Mouse (Mus musculus): ENCODE measurements around the gene Dnpep. TPM values are rescaled to one million over a fixed set of nuclear protein-coding genes. Genes with fewer than 3 reads are reported as not detected.

Dnpep gene
- total RNA-seq, 2 experiments from 2014 or later, result 32.0 to 35.9 TPM

DNA sequence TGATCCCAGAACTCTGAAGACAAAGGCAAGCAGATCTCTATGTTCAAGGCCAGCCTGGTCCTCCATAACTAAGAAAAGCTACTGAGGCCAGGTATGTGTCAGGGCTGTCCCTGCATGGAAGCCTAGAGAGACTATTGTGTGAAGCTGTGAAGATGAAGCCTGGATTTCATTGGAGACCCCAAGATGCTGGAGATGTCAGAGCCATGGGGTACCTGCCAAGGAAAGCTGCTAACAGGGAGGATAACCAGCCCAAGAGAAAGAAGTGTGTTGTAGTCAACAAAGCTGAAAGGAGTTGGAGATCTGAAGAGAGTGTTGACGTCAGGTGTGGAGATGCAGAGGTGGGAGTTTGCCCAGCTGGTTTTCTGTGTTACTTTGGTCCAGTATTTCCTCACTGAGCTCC is 13.5 kb upstream of the Dnpep start:
- no peak for ATAC-seq (ENCODE audit: poor library complexity, severe bottlenecking)

DNA sequence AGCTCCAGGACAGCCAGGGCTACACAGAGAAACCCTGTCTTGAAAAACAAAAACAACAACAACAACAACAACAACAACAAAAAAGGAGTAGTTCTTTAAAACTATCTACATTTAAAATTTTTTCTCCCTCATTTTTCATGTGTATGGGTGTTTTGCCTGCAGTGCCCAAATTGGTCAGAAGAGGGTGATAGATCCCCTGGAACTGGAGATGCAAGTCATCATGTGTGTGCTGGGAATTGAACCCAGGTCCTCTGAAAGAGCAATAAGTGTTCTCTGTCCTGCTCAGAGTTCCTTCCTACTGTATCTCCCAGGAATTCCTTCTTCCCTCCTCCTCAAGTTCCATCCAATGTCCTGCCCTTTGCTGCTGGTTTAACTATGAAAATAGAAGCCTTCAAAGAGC is 9.7 kb upstream of the Dnpep start:
- ATAC-seq (ENCODE audit: poor library complexity, severe bottlenecking), result no peak

DNA sequence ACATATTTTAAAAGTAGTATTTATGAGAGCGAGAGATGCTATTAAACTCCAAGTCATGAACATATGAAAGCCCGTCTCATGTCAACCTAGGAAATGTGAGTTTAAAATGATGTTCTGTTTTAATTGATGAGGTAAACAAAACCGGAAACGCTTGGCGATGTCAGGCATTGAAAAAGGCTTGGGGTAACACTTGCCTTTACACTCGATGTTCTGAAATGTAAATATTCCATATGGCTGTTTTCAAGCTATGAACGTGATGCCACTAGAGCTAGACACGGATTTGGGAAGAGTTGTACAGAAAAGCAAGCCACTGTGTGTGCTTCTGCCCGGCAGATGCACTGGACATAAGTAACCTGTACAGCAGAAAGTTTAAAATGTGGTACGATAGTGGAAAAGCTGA is 1.4 kb upstream of the Dnpep start:
- ATAC-seq (ENCODE audit: poor library complexity, severe bottlenecking), result no peak

DNA sequence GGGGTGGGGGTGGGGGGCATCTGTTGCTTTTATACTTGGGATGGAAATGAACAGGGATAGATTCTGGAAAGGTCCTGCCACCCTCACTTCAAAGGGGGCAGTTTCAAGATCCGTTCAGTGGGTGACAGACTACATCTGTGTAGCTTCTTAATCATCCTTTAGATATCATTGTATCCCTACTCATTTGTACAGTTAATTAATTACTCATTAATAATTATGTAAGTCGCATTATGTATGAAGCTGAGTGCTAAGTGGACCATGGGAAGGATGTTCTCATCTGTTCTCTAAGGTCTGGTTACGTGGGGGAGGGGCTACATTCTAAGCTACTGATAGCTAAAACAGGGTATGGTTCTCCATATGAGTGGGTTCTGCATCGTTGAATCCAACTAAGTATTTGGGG is 946 bp upstream of the Dnpep start:
- no peak for ATAC-seq (ENCODE audit: poor library complexity, severe bottlenecking)

DNA sequence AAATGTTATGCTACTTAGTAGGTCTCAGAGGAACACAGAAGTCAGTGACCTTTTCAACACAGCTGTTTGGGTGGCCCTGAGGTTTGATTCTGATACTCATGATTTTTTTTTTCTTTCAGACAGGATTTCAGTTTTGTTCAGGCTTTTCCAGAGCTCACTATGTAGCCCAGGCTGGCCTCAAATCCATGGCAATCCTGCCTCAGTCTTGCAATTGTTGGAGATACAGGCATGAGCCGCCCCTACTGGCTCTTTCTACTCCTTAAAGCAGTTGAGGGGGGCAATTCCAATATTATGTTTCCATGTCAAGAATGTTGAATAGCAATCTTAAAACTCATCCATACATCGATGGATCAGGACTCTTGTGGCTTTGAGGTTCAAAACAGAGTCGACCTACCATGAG is 511 bp upstream of the Dnpep start:
- ATAC-seq (ENCODE audit: poor library complexity, severe bottlenecking), result no peak

DNA sequence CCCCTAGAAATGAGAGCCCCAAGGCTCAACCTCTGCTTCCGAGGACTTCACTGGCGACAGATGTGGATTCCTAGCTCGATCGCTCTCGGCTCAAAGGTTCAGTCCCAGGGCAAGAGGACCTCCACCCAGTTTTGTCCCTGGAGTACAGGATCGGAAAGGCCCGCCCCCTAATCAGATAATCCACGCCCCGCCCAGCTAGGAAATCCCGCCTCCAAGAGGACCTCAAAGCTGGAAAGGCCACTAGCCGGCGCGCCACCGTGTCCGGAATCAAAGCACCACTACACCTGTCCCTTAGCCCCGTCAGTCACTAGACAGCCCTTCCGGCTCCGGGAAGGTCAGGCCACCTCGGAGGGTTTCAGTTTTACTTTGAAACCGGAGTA is 939 bp downstream of the Dnpep start:
- ATAC-seq (ENCODE audit: poor library complexity, severe bottlenecking), result peak; percentile 23

DNA sequence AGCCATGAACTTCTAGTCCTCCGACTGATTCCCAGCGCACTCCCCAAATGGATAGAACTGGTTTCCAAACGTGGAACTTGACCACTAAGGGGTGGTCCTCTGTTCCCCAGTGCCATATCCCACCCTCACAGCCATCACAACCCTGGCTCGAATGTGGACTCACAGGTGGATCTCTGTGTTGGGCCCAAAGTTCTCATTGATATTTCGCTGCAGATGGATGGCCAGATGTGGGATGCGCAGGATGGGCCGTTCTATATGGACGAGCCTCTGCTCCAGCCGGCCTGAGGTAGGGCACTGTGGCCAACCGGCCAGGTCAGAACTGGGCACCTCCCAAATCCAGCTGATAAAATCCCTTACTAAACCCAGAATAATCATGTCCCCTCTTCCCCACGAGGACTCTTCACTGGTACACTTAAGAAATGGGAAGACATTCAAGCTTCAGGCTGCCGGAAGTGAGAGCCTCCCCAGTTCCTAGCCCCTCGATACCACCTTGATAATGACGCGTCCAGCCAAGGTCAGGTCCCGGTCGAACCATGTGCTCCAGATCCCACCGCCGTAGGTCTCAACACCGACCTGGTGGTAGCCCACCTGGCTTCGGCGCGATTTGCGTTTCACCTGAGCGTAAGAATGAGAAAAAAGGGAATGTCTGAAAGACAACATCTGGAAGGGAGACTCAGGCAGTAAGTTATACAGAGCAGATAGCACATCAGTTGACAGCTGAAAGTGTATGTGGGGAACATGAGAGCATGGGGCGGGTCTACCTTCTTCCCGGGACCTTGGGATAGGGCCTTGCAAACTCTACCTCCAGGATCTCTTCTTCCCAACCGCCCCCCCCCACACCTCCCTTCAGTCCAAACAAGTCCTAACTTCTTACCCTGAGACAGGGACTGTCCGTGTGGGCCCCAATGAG is 2.1 kb downstream of the Dnpep start:
- ATAC-seq (ENCODE audit: poor library complexity, severe bottlenecking), result no peak

DNA sequence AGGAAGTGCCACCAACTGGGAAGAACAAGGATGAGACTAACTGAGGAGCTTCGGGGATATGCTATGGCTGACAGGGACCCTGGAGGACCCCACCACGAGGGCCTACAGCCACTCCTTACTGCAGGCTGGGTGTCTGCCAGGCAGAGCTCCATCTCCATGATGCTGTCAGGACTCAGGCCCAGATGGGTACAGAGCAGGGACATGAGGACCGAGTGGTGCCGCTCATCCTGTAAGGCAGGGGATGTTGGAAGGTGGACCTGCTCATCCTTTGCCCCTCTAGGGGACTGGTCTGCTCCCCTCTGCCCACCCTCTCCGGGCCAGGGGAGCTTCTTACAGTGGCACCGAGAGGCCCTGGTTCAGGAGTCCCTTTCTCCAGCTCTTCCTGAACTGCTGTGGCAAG is 2.8 kb downstream of the Dnpep start:
- ATAC-seq (ENCODE audit: poor library complexity, severe bottlenecking), result no peak

DNA sequence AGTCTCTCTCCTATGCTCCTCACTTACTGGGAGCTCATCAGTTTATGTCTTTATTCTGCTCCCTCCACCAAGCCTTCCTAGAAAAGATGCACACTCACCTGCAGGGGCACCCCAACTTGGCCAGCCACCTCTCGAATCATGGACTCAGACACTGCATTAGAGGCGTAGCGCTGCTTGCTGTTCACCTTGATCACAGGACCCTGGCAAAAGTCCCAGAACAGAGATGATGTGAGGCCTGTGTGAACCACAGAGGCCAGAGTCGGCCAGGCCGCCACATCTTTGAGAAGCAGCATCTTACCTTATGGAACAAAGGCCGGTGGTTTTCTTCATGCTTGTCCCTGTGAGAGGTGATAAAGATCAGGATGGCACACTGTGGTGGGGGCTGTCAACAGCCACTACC is 6.1 kb downstream of the Dnpep start:
- ATAC-seq (ENCODE audit: poor library complexity, severe bottlenecking), result no peak

DNA sequence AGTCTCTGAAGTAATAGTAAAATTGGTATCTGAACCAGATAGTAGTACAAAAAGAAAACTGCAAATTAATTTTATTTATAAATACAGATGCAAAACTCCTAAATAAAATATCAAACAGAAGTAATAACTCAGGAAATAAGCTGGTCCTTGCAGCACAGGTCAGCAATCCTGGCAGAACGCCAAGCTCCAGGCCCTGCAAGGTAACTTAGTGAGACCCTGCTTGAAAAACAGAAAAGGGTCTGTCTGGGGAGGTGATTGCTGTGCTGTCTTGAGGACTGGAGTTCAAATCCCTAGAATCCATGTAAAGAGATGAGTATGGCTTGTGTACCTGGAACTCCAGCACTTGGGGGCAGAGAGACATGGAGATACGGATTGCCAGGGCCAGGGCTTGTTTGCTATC is 13.1 kb downstream of the Dnpep start:
- ATAC-seq (ENCODE audit: poor library complexity, severe bottlenecking), result no peak

DNA sequence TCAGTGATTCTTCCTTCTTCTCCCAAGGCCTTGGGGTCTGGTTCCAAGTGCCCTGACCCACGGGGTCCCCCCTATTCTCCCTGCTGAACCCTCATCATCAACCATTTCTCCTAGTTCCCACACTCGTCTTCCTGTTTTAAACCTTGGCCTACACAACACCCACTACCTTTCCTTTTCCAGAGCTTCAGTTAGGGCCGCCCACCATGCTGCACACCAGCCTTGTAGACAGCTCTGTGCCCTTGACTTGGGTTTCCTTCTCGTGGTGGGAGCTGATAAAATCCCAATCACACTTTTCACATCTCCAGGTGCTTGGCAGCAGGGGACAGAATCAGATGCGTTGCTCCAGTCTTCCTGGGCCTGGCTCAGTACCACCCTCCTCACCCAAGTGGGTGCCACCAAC is 23.5 kb downstream of the Dnpep start:
- no peak for ATAC-seq (ENCODE audit: poor library complexity, severe bottlenecking)

DNA sequence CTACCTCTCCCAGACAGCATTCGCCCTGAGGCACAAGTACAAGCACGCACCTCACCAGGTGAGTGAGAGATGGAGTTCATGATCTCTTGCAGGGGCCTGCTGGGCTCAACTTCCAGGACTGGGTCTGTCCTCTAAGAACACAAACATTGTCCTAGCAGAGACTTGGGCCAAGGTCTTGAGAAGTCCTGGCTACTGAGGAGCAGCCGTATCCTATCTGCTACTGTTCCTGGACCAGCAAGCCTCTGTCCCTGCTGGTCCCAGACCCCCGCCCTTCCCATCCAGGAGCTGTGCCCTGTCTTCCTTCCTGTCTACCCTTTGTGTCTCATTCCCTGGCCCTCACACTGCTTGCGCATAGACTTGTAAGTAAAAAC is 24.5 kb downstream of the Dnpep start:
- no peak for ATAC-seq (ENCODE audit: poor library complexity, severe bottlenecking)

DNA sequence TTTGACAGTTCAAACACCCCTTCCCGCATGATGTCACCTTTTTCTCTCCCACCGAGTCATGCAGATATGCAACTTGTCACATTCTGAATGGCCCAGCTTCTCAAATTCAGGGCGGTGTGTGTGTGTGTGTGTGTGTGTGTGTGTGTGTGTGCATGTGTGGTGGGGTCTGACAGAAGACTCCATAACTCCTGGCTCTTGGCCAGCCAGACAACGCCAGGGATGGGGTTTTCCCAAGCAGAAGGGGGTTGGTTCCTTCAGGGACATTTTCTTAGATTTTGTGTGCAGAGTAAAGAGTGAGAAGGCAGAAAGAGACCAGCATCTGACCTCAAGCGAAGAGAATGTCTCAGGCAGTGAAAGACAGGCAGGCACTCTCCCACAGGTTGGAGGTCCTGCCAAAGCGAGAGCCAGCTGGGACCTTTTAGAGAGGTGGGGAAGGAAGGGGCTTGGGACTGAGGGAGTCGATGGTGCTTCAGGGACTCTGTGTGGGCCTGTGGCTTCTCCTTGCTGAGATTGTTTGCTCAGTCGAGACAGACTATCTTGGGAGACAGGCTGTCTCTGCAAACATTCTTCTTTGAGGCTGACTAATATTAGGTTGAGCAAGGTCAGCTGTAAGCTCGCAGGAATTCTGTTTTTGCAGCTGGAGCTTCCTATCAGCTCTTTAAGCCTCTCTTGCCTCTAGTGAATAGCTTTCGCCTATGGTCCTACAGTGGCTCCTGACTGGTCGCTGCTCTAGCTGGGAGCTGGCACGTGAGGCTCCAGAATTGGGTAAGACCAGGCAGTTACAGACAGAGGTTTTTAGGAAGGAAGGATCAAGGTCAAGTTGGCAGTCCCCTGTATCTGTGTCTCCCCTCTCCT is 25.1 kb downstream of the Dnpep start:
- no peak for ATAC-seq (ENCODE audit: poor library complexity, severe bottlenecking)

DNA sequence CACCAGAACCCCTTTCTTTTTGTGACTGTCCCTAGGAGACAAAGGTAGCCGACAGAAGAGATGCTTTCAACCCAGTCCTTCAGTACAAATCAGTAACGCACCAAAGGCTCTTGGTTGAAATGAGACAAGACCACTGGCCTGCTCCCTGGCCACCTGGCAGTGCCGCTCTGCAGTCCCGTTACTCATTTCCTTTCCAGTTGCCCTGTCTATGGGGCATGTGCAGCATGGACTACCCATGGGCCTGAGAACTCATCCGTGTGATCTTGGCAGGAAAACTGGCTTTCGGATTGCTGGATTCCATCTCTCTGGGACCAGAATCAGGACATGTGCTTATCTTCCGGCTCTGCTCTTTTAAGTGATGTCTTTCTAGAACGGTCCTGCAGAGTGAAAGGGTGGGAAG is 26.5 kb downstream of the Dnpep start:
- ATAC-seq (ENCODE audit: poor library complexity, severe bottlenecking), result no peak

DNA sequence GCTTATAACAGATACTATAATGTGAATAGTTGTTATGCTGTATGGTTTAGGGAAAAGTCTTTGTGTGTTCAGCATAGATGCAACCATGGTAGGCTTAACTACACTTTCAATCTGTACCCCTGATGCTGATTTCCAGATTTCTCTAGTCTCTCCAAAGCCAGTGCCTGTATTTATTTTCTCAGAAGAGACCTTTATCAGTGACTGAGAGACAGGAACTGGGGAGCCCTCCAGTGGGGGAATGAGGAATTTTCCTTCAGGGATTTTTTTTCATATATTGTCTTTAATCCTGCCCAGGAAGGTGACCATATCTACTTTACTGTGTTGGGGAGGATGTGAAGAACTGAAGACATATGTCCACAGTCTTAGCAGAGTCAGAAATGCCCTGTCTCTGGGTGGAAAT is 27.2 kb downstream of the Dnpep start:
- ATAC-seq (ENCODE audit: poor library complexity, severe bottlenecking), result no peak

DNA sequence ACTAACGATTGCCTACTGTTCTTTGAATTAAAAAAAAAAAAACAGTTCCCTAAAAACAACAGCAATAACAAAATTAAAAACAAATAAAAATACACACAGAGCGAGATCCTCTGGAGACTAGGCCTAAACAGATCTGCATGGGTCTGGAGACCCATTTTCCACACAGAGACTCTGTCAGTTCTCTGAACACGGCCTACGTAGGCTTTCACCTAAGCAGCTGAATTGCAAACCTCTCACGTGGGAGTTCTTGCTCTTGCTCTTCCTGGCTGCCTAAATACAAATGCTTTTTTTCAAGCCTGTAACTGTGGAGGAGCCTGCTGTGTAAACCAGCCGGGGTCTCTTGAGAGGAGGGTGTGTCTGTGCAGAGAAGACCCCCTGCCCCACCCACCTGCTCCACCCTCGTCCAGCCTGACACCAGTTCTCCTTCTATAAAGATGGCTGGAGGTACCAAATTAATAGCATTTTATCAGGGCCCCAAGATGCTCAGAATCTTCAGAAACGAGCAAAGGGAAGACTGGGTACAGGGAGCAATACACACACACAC is 27.8 kb downstream of the Dnpep start:
- no peak for ATAC-seq (ENCODE audit: poor library complexity, severe bottlenecking)

DNA sequence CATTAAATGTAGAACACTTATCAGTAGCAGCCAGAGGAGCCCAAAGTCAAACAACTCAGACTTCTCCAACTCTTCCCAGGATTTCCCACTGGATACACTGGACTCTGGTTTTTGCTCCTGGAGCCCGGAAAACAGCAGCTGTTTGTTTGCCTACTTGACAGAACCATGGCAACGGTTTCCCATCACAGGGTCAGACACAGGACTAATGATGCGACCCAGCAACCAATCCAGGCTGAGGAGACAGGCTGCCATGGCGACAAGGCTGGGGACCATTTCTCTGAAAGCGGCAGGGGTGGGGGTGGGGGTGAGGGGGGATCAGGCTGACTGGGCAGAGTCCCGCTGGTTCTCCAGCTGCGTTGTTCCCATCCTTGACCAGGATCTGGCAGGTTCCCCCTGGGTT is 28.4 kb downstream of the Dnpep start:
- ATAC-seq (ENCODE audit: poor library complexity, severe bottlenecking), result no peak

DNA sequence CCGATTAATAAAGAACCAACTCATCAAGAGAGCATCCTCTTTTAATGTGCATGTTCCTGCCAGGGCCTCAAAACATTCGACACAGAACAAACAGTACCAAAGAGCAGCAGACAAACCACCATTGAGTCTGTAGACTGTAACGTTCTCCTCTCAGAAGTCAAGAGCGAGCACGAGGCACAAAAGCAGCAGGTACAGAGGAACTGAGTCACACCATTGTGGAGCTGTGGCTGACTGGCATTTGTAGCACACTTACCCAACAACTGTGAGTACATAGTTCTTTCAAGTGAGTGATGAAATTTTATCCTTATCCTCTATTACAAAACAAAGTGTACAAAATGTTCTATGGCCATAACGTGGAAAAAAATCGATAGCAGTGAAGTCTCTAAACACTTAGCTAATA is 32.9 kb downstream of the Dnpep start:
- no peak for ATAC-seq (ENCODE audit: poor library complexity, severe bottlenecking)

DNA sequence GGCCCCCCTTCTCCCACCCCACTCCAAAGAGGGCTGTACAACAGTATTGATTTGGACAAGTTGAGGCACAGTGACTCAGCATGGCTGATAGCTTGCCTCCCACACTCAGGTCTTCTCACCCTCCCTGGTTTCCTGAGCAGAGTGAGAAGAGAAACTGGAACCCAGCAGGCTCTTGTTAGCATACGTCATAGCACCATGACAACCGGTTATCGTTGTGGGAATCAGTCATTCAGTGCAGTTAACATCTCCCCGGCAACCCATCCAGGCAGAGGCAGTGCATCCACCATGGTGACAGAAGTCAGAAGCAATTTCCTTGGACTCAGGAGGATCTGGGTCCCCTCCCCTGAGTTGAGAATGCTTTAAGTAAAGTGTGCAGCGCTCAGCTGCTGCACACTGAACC is 34.8 kb downstream of the Dnpep start:
- ATAC-seq (ENCODE audit: poor library complexity, severe bottlenecking), result no peak

DNA sequence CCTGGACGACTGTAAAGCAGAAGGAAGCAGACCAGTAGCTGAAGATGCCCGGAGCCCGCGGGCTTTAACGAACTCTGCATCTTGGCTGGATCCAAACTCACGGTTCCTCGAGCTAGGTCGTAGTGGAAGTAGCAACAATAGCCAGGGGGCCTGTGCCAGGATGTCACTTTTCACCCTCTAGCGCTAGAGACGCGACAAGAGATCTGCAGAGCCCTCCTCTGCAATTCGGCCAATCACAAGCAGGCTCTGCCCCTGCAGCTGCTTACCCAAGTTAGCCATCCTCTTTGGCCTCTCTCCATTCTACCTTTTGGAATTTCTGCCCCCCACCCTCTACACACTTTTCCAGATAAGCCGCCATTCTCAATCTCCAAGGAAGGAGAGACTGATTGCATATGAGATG is 39.6 kb downstream of the Dnpep start, which contains the start of gene Resp18:
Gene Resp18 (minus strand): TSS at position 188 of the 400 bp plus-strand sequence.
- ATAC-seq (ENCODE audit: poor library complexity, severe bottlenecking), result no peak

DNA sequence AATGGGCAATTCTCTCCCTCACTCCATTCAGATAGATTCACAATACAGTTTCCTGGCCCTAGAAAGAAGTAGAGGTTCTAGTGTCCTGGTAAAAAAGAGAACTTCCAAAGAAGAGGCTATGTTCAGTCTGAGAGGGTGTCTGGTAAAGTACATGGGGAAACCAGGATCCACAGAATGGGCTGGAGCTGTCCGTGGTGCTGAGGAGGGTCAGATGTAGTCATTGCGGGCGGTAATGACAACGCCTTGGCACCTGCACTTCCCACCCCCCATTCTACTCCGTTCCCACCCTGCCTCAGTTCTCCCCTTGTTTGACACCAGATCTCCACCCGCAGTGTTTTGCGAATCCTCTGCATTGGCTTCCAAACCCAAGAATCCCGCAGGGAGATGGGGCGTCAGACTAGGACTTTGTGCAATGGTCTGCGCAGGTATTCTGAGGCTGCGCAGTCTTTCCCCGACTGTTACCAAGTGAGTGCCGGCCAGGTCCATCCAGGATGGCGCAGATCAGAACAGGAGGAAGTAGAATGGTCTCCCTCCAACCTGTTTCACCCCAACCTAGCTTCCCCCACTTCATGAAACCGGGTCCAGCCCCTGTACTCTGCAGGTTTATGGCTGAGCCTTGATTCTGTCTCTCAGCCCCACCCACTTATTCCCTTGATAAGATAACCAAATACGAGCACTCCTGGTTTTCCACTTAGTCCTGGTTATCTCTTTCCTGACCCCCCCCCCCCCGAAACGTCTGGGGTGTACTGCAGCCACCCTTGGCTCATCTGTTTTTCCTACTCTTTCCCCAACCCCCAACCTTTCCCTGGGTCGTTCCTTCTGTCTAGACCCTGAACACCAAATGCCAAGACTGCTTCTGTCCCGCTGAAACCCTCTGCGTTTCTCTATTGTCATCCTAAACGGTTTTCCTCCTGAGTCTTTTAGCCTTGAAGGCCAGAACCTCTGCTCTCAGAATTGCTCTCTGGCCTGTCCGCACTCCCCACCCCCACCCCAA is 40.3 kb downstream of the Dnpep start:
- no peak for ATAC-seq (ENCODE audit: poor library complexity, severe bottlenecking)
